Mouse (Mus musculus): ENCODE data around the gene Fkbpl. TPM values are rescaled to one million over a fixed set of nuclear protein-coding genes. Genes with fewer than 3 reads are reported as not detected.

Fkbpl gene
- polyA plus RNA-seq, 1 experiment = 1.4 TPM

DNA sequence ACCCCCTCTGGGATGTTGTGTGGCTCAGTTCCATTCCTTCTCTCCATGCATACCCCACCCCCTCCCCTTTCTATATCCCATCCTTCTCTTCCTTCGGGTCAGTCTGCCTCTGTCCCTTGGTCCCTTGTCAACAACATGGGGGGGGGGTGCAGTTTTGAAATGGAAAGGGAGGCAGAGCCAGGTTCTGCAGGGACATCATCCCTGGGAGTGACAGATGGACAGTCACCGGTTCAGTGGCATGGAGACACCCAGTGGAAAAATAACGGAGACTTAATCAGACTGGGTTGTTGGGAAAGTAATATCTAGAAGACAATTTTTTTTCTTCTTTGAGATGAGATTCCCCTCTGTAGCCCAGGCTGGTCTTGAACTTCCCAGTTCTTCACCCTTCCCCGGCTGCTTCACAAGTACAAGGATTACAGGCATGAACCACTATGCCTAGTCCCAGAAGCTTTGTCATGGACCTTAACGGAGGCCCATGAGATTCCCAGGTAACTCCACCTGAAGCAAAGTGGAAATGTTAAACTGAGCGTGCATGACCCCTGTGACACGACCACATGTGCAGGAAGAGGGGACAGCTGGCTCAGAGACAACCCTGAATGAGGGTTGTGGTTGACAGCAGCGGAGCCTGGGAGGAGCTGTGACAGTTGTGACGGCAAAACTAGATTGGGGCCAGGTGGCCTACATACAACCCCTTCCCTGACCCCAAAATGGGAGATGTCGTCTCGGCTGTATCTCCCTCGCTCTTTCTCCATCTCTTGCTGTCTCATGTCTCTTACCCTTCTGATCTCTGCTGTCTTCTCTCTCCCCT, 14.6 kb upstream of the Fkbpl start:
- Histone ChIP-seq H3K4me3 (ENCODE audit: extremely low read depth, insufficient read depth, insufficient read length) (peak overlapping the region; percentile 23; the same call in 1 of the 2 replicates), H3K27ac (ENCODE audit: insufficient read depth, low read length) (peak overlapping the region; percentile 23; the same call in 1 of the 2 replicates), H3K4me1 (ENCODE audit: control insufficient read depth, insufficient read depth, insufficient read length) (peaks cover 19% of the 10 kb centered on the region), H3K27me3 (ENCODE audit: control insufficient read depth, insufficient read depth, low read length) (peaks cover 12% of the 10 kb centered on the region; the same call in 1 of the 2 replicates), H3K36me3 (ENCODE audit: control insufficient read depth, insufficient read depth, low read length) (no peaks in the 10 kb centered on the region)
- DNase-seq (ENCODE audit: low read depth in 1 of 2, low spot score in 2 of 2) = no peak
- whole genome bisulfite sequencing = 14% methylated on average over 12 of the region's 12 CpGs
- no peak for TF ChIP-seq CTCF (IDR thresholded peaks at IDR 0.05; ENCODE audit: extremely low read depth, insufficient read depth, insufficient read length, insufficient replicate concordance)
- TF ChIP-seq POLR2A (IDR thresholded peaks at IDR 0.05; ENCODE audit: low read depth, low read length) = no peak

- Histone ChIP-seq H3K27me3 (ENCODE audit: control insufficient read depth, insufficient read depth, low read length) (peaks cover 12% of the 10 kb centered on the region; the same call in 1 of the 2 replicates), H3K36me3 (ENCODE audit: control insufficient read depth, insufficient read depth, low read length) (no peaks in the 10 kb centered on the region), H3K4me3 (ENCODE audit: extremely low read depth, insufficient read depth, insufficient read length) (peak overlapping the region; percentile 36; the same call in 1 of the 2 replicates), H3K4me1 (ENCODE audit: control insufficient read depth, insufficient read depth, insufficient read length) (peaks cover 19% of the 10 kb centered on the region), H3K27ac (ENCODE audit: insufficient read depth, low read length) (no peak overlapping the region)
- TF ChIP-seq CTCF (IDR thresholded peaks at IDR 0.05; ENCODE audit: extremely low read depth, insufficient read depth, insufficient read length, insufficient replicate concordance) (no peak), POLR2A (IDR thresholded peaks at IDR 0.05; ENCODE audit: low read depth, low read length) (no peak)
- WGBS = 3% methylated on average over 48 of the region's 48 CpGs
- DNase-seq (ENCODE audit: low read depth in 1 of 2, low spot score in 2 of 2) = no peak
Observed at GRCm38 (mm10) chr17:34630761-34631301, 13.7 kb upstream of the Fkbpl start.

DNA sequence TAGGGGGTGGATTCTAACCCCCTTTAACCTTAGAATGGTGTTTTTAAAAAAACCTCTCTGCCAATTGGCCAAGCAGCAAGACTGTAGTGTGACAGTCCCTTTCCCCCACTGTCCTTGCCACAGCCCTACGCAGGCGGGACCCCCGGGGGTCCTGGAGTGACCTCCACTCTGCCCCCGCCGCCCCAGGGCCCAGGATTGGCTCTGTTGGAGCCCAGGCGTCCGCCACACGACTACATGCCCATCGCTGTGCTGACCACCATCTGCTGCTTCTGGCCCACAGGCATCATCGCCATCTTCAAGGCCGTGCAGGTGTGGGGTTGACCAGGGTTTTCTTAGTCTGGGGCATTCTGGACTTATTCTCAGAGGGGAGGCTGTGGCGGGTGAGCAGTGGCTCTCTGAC, 12.9 kb upstream of the Fkbpl start:
- no peak for TF ChIP-seq CTCF (IDR thresholded peaks at IDR 0.05; ENCODE audit: extremely low read depth, insufficient read depth, insufficient read length, insufficient replicate concordance)
- no peak for TF ChIP-seq POLR2A (IDR thresholded peaks at IDR 0.05; ENCODE audit: low read depth, low read length)
- DNase-seq (ENCODE audit: low read depth in 1 of 2, low spot score in 2 of 2) = no peak
- Histone ChIP-seq H3K4me3 (ENCODE audit: extremely low read depth, insufficient read depth, insufficient read length) (peak overlapping the region; percentile 16; the same call in 1 of the 2 replicates), H3K4me1 (ENCODE audit: control insufficient read depth, insufficient read depth, insufficient read length) (peaks cover 19% of the 10 kb centered on the region), H3K36me3 (ENCODE audit: control insufficient read depth, insufficient read depth, low read length) (no peaks in the 10 kb centered on the region), H3K27me3 (ENCODE audit: control insufficient read depth, insufficient read depth, low read length) (peaks cover 12% of the 10 kb centered on the region; the same call in 1 of the 2 replicates), H3K27ac (ENCODE audit: insufficient read depth, low read length) (no peak overlapping the region)
- 39% methylated on average over 11 of the region's 12 CpGs for WGBS

GRCm38 (mm10) chr17:34632261-34632691, 12.3 kb upstream of the Fkbpl start:
- Histone ChIP-seq H3K4me3 (ENCODE audit: extremely low read depth, insufficient read depth, insufficient read length) (peak overlapping the region; percentile 34; the same call in 1 of the 2 replicates), H3K4me1 (ENCODE audit: control insufficient read depth, insufficient read depth, insufficient read length) (peaks cover 17% of the 10 kb centered on the region), H3K27me3 (ENCODE audit: control insufficient read depth, insufficient read depth, low read length) (peaks cover 12% of the 10 kb centered on the region; the same call in 1 of the 2 replicates), H3K36me3 (ENCODE audit: control insufficient read depth, insufficient read depth, low read length) (no peaks in the 10 kb centered on the region), H3K27ac (ENCODE audit: insufficient read depth, low read length) (peak overlapping the region; percentile 58)
- TF ChIP-seq CTCF (IDR thresholded peaks at IDR 0.05; ENCODE audit: extremely low read depth, insufficient read depth, insufficient read length, insufficient replicate concordance) (no peak), POLR2A (IDR thresholded peaks at IDR 0.05; ENCODE audit: low read depth, low read length) (no peak; the same call in 1 of the 2 replicates)
- DNase-seq (ENCODE audit: low read depth in 1 of 2, low spot score in 2 of 2) = peak in 1 of 2 experiments; percentile 48
- 4% methylated on average over 26 of the region's 26 CpGs for WGBS

DNA sequence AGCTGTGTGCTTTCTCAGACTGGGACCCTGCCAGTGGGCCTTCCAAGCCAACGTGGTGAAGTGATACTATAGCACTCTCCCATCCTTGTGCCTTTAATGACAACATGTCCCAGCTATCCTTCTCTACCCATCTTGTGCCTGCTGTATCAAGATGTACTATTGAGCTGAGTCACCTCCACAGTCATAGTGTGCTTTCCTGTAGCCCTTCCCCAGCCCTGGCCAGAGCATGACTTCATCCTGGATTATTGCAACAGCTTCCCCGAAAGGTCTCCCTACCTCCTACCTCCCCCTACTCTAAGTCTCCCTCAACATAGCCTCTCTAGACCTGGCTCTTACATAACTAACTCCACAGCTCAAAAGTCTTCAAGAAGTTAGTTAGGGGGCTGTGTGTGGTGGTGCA, 8.9 kb upstream of the Fkbpl start:
- H3K4me3 ChIP-seq (ENCODE audit: extremely low read depth, insufficient read depth, insufficient read length) = no peak overlapping the region
- 71% methylated on average over 2 of the region's 2 CpGs for WGBS
- TF ChIP-seq CTCF (IDR thresholded peaks at IDR 0.05; ENCODE audit: extremely low read depth, insufficient read depth, insufficient read length, insufficient replicate concordance) = no peak
- TF ChIP-seq POLR2A (IDR thresholded peaks at IDR 0.05; ENCODE audit: low read depth, low read length) = no peak
- H3K4me1 ChIP-seq (ENCODE audit: control insufficient read depth, insufficient read depth, insufficient read length) = peaks cover 8% of the 10 kb centered on the region
- no peak for DNase-seq (ENCODE audit: low read depth in 1 of 2, low spot score in 2 of 2)
- H3K27me3 ChIP-seq (ENCODE audit: control insufficient read depth, insufficient read depth, low read length) = peaks cover 8% of the 10 kb centered on the region; the same call in 1 of the 2 replicates
- H3K36me3 ChIP-seq (ENCODE audit: control insufficient read depth, insufficient read depth, low read length) = no peaks in the 10 kb centered on the region
- H3K27ac ChIP-seq (ENCODE audit: insufficient read depth, low read length) = no peak overlapping the region

DNA sequence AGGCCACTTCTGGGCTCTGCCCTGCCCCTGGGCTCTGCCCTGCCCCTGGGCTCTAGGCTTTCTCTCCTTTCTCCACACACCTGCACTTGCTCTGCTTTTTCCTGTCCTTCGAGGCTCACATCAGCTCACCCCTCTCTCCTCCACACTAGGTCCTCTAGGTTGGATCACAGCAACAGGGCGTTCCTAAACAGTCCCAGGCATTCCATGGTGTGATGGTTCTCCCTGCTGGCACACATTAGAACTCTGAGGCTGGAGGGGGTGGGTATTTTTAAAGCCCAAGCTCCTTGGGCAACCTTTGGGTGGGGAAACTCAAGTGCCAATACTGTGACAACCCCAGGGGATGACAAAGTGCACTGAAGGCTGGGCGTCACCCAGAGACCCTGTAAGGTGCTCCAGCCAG, 7.1 kb upstream of the Fkbpl start:
- no peaks in the 10 kb centered on the region for H3K4me1 ChIP-seq (ENCODE audit: control insufficient read depth, insufficient read depth, insufficient read length)
- WGBS = 66% methylated on average over 3 of the region's 3 CpGs
- peak overlapping the region; percentile 34; the same call in 1 of the 2 replicates for H3K4me3 ChIP-seq (ENCODE audit: extremely low read depth, insufficient read depth, insufficient read length)
- no peaks in the 10 kb centered on the region for H3K36me3 ChIP-seq (ENCODE audit: control insufficient read depth, insufficient read depth, low read length)
- 0 out of 2 replicates have a peak, but pooled peaks cover 2% of the 10 kb centered on the region for H3K27me3 ChIP-seq (ENCODE audit: control insufficient read depth, insufficient read depth, low read length)
- TF ChIP-seq CTCF (IDR thresholded peaks at IDR 0.05; ENCODE audit: extremely low read depth, insufficient read depth, insufficient read length, insufficient replicate concordance) (no peak), POLR2A (IDR thresholded peaks at IDR 0.05; ENCODE audit: low read depth, low read length) (no peak)
- no peak for DNase-seq (ENCODE audit: low read depth in 1 of 2, low spot score in 2 of 2)
- H3K27ac ChIP-seq (ENCODE audit: insufficient read depth, low read length) = peak overlapping the region; percentile 39

Measured in spleen, adult 2 months (tissue).